Mouse (Mus musculus) CH12.LX (cell line): ENCODE results near the gene Gpr152. TPM values are rescaled to one million over a fixed set of nuclear protein-coding genes. Genes with fewer than 3 reads are reported as not detected.

Source experiments
- DNase-seq: peaks from one replicate; pipeline ENCODE4 v3.0.0-alpha.2; 2013; ENCODE audit errors: extremely low read depth
- H3K27ac ChIP-seq: 2 replicates; pipeline ENCODE4 v1.5.1; 2012; ENCODE audit warnings: low read depth, mild to moderate bottlenecking, control low read depth, moderate library complexity; ENCODE audit not compliant: insufficient read depth
- H3K27me3 ChIP-seq: replicated peaks from 2 replicates; pipeline ENCODE3; 2012; ENCODE audit warnings: inconsistent platforms
- H3K36me3 ChIP-seq, 2 experiments: replicated peaks in 1 of 2; 2 replicates each; pipeline versions ENCODE3 to v1.6.1; 2012; ENCODE audit warnings: inconsistent platforms in 1 of 2, low read length in 1 of 2, mild to moderate bottlenecking in 1 of 2, mixed read lengths in 1 of 2, moderate library complexity in 1 of 2; ENCODE audit not compliant: control insufficient read depth in 1 of 2, insufficient read depth in 1 of 2
- H3K4me1 ChIP-seq, 2 experiments: 2 replicates each; pipeline ENCODE4 v1.6.1; 2012; ENCODE audit warnings: inconsistent platforms in 1 of 2, moderate library complexity in 1 of 2; ENCODE audit not compliant: insufficient read depth in 2 of 2, control insufficient read depth in 1 of 2
- H3K4me2 ChIP-seq: 2 replicates; pipeline ENCODE4 v1.6.1; 2012; ENCODE audit warnings: low read depth, mild to moderate bottlenecking, control low read depth; ENCODE audit not compliant: poor library complexity, insufficient read depth, severe bottlenecking
- H3K4me3 ChIP-seq, 3 experiments: fragments of 150-350 bp in 1 of 3; sonication (generic) in 1 of 3; replicated peaks in 1 of 3; 2 replicates each; pipeline versions ENCODE3 to v1.5.1; 2011 to 2012; ENCODE audit warnings: low read depth in 2 of 3, low read length in 2 of 3, mild to moderate bottlenecking in 2 of 3, moderate library complexity in 2 of 3, control low read depth in 1 of 3, improper control_type of control experiment in 1 of 3, inconsistent platforms in 1 of 3, mixed read lengths in 1 of 3; ENCODE audit not compliant: poor library complexity in 1 of 3
- H3K79me2 ChIP-seq: replicated peaks from 2 replicates; pipeline ENCODE4 v1.6.1; 2012; ENCODE audit warnings: mild to moderate bottlenecking, moderate library complexity; ENCODE audit not compliant: control insufficient read depth, poor library complexity, insufficient read depth, severe bottlenecking; ENCODE audit errors: extremely low read depth
- H3K9ac ChIP-seq: 2 replicates; pipeline ENCODE4 v1.6.1; 2012; ENCODE audit warnings: low read depth, mild to moderate bottlenecking, control low read depth, moderate library complexity; ENCODE audit not compliant: insufficient read depth
- H3K9me3 ChIP-seq: replicated peaks from 2 replicates; pipeline ENCODE3; 2012; ENCODE audit warnings: low read length, inconsistent platforms, mixed read lengths
- BHLHE40 ChIP-seq: IDR thresholded peaks from 2 replicates; pipeline ENCODE4 v1.6.1; 2011; ENCODE audit warnings: mild to moderate bottlenecking, low read depth, low read length, improper control_type of control experiment
- ELF1 ChIP-seq: IDR thresholded peaks from 2 replicates; pipeline ENCODE4 v1.6.1; 2014; ENCODE audit warnings: low read depth, mild to moderate bottlenecking, inconsistent platforms, low read length, improper control_type of control experiment
- EP300 ChIP-seq: IDR thresholded peaks from 2 replicates; pipeline ENCODE4 v1.6.1; 2011; ENCODE audit warnings: low read length, improper control_type of control experiment
- ETS1 ChIP-seq: conservative IDR thresholded peaks from 2 replicates; pipeline ENCODE4 v1.6.1; 2012; ENCODE audit warnings: low read depth, mild to moderate bottlenecking, inconsistent platforms, low read length, improper control_type of control experiment, moderate library complexity
- IRF4 ChIP-seq: IDR thresholded peaks from 2 replicates; pipeline ENCODE4 v1.6.1; 2014; ENCODE audit warnings: low read depth, mild to moderate bottlenecking, inconsistent platforms, low read length, improper control_type of control experiment
- JUND ChIP-seq: conservative IDR thresholded peaks from 2 replicates; pipeline ENCODE4 v1.6.1; 2011; ENCODE audit warnings: low read depth, low read length, improper control_type of control experiment
- MAFK ChIP-seq: IDR thresholded peaks from 2 replicates; pipeline ENCODE4 v1.6.1; 2011; ENCODE audit warnings: low read length, improper control_type of control experiment; ENCODE audit not compliant: insufficient replicate concordance
- MAZ ChIP-seq: IDR thresholded peaks from 2 replicates; pipeline ENCODE4 v1.6.1; 2012; ENCODE audit warnings: low read depth, mild to moderate bottlenecking, inconsistent platforms, low read length, improper control_type of control experiment, moderate library complexity
- MXI1 ChIP-seq: IDR thresholded peaks from 2 replicates; pipeline ENCODE4 v1.6.1; 2011; ENCODE audit warnings: mild to moderate bottlenecking, low read depth, low read length, improper control_type of control experiment
- MYC ChIP-seq: IDR thresholded peaks from 2 replicates; pipeline ENCODE4 v1.6.1; 2011; ENCODE audit warnings: low read depth, mild to moderate bottlenecking, improper control_type of control experiment, low read length
- NELFE ChIP-seq: IDR thresholded peaks from 2 replicates; pipeline ENCODE4 v1.6.1; 2011; ENCODE audit warnings: low read depth, low read length, improper control_type of control experiment
- POLR2A ChIP-seq: IDR thresholded peaks from 2 replicates; pipeline ENCODE4 v1.6.1; 2011; ENCODE audit warnings: low read depth, mild to moderate bottlenecking, improper control_type of control experiment, low read length
- POLR2AphosphoS2 ChIP-seq: IDR thresholded peaks from 2 replicates; pipeline ENCODE4 v1.6.1; 2011; ENCODE audit warnings: low read depth, low read length, improper control_type of control experiment
- RAD21 ChIP-seq: IDR thresholded peaks from 2 replicates; pipeline ENCODE4 v1.6.1; 2011; ENCODE audit warnings: low read depth, mild to moderate bottlenecking, low read length, improper control_type of control experiment, moderate library complexity
- SMC3 ChIP-seq: IDR thresholded peaks from 2 replicates; pipeline ENCODE4 v1.6.1; 2011; ENCODE audit warnings: low read depth, low read length, improper control_type of control experiment
- TBP ChIP-seq: conservative IDR thresholded peaks from 2 replicates; pipeline ENCODE4 v1.6.1; 2011; ENCODE audit warnings: low read depth, low read length, improper control_type of control experiment
- USF1 ChIP-seq: IDR thresholded peaks from 2 replicates; pipeline ENCODE4 v1.6.1; 2014; ENCODE audit warnings: low read depth, mild to moderate bottlenecking, inconsistent platforms, low read length, improper control_type of control experiment
- USF2 ChIP-seq: conservative IDR thresholded peaks from 2 replicates; pipeline ENCODE4 v1.6.1; 2011; ENCODE audit warnings: low read depth, low read length, improper control_type of control experiment
- ZC3H11A ChIP-seq: IDR thresholded peaks from 2 replicates; pipeline ENCODE4 v1.6.1; 2012; ENCODE audit warnings: low read depth, mild to moderate bottlenecking, inconsistent platforms, low read length, improper control_type of control experiment
- ZNF384 ChIP-seq: IDR thresholded peaks from 2 replicates; pipeline ENCODE4 v1.6.1; 2012; ENCODE audit warnings: low read depth, low read length, improper control_type of control experiment, inconsistent platforms
- dilution Hi-C: fragments of 300-500 bp; cut with MboI; formaldehyde crosslinking; loops from 2 replicates; pipeline ENCODE4 v1.14.3; 2020; ENCODE audit warnings: low sequenced_read_pairs; ENCODE audit not compliant: extremely low pct_unique_long_range_greater_than_20kb, extremely low pct_ligation_motif_present
- in situ Hi-C: fragments of 300-500 bp; cut with MboI; formaldehyde crosslinking; loops from 3 replicates; pipeline ENCODE4 v1.14.3; 2019; ENCODE audit warnings: low sequenced_read_pairs, low pct_ligation_motif_present, low pct_unique_long_range_greater_than_20kb, mixed read lengths
- polyA plus RNA-seq: library from polyadenylated mRNA; unstranded; fragments of >175 nt; gene quantifications from 2 replicates; pipeline ENCODE4 v1.2.1, GENCODE M21; 2012; ENCODE audit warnings: low read depth; ENCODE audit not compliant: insufficient read length
- total RNA-seq, 2 experiments: library from RNA; depleted of rRNA; stranded (reverse); fragments of 300-350 nt in 1 of 2; fragments of >200 nt in 1 of 2; gene quantifications; 2 replicates each; pipeline ENCODE4 v1.2.3; 2012 to 2014

The Gpr152 gene
- total and polyA plus RNA-seq, 3 experiments: 0.05 to 0.71 (median 0.17) TPM

DNA sequence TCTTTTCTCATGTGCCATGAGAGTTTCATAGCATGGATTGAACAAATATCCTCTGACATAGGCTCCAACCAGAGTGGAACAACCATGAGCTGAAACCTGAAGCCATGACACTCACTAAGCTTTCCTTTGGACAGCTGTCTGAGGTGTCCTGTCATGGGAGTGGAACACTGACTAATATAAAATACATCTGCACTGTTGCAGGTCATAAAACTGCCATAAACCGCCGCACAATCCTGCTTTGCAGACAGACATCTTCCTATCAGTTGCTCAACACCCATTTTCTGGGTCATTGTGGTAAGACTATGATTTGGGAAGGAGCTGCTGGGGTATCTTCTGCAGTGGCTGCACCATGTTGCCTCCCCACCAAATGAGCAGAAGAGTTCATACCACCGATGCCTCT is 46.8 kb upstream of the Gpr152 start:
- Histone ChIP-seq H3K4me3 (no peak overlapping the region), H3K9ac (no peak overlapping the region), H3K27me3 (peaks cover 11% of the 10 kb centered on the region), H3K36me3 (no peaks in the 10 kb centered on the region), H3K4me1 (peaks cover 0 to 8% of the 10 kb centered on the region in 2 experiments; a peak in 2 of 4 replicates), H3K4me2 (no peak overlapping the region)
- dilution Hi-C loops: no loop called here
- no peak for DNase-seq
- no peak for TF ChIP-seq BHLHE40
- no peak for TF ChIP-seq ZC3H11A
- no peak for TF ChIP-seq POLR2AphosphoS2
- TF ChIP-seq IRF4: no peak
- TF ChIP-seq ETS1: no peak
- no peak for TF ChIP-seq NELFE
- no peak for TF ChIP-seq USF1
- TF ChIP-seq MAFK: no peak
- TF ChIP-seq ZNF384: no peak
- no peak for TF ChIP-seq POLR2A
- TF ChIP-seq, all 38 proteins: peak for 0
- Histone ChIP-seq H3K79me2 (peaks cover under 1% of the 10 kb centered on the region), H3K27ac (no peak overlapping the region), H3K9me3 (no peaks in the 10 kb centered on the region)
- in situ Hi-C loops: no loop called here

DNA sequence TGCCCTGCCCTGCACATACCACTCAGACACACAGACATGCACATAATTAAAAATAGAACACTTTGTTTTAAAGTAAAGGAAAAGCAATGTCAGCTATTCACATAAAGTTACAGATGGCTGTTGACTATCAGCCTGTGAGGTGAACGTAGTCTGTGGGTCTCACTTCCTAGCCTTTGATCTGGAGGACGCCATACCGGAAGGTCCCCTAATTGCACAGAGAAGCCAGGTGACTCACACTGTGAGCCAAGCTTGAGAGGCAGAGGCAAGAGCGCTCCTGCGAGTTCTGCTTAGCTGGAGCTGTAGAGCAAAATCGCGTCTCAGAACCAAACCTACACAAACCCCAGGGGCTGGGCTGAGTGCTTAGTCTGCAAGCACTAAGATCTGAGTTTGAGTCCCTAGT is 45.8 kb upstream of the Gpr152 start:
- Histone ChIP-seq H3K4me3 (no peak overlapping the region), H3K36me3 (peaks cover 4 to 8% of the 10 kb centered on the region in 2 experiments), H3K4me2 (no peak overlapping the region), H3K27me3 (peaks cover 4% of the 10 kb centered on the region), H3K79me2 (peaks cover 9% of the 10 kb centered on the region), H3K9ac (no peak overlapping the region), H3K27ac (no peak overlapping the region), H3K9me3 (no peaks in the 10 kb centered on the region), H3K4me1 (peaks cover 5 to 18% of the 10 kb centered on the region in 2 experiments)
- in situ Hi-C loops: no loop called here
- TF ChIP-seq MXI1: no peak
- TF ChIP-seq USF1: no peak
- no peak for TF ChIP-seq TBP
- no peak for TF ChIP-seq MYC
- TF ChIP-seq ELF1: no peak
- no peak for TF ChIP-seq JUND
- no peak for TF ChIP-seq SMC3
- no peak for TF ChIP-seq MAZ
- no peak for TF ChIP-seq USF2
- no peak for TF ChIP-seq EP300
- no peak for TF ChIP-seq RAD21
- DNase-seq: no peak
- dilution Hi-C loops: no loop called here
